Mouse (Mus musculus): ENCODE data around the gene Kcnc3.

The Kcnc3 gene

DNA sequence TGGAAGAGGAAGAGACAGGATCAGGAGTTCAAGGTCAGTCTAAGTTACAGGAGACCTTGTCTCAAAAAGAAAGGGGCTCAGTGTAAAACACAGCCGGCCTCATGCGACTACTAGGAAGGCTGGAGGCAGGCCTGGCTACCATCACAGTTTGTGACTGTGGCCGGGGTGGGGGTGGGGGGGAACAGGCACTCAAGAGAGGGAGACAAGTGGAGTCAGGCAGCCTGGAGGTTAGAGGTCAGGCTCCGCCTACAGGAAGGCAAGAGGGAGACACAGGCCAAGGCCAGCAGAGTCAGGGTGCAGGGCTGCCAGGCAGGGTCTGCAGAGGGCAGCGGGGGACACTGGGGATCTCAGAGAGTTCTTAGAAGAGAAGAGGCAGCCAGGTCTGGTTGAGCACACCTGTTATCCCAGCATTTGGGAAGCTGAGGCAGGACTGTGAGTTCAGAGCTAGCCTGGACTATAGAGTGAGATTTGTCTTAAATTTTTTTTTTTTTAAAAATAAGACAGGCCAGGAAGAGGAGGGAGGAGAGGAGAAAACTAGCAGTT lies 6.6 kb downstream of the Kcnc3 start:
- peak; percentile 67 for DNase-seq (ENCODE audit: low read depth, low spot score)

DNA sequence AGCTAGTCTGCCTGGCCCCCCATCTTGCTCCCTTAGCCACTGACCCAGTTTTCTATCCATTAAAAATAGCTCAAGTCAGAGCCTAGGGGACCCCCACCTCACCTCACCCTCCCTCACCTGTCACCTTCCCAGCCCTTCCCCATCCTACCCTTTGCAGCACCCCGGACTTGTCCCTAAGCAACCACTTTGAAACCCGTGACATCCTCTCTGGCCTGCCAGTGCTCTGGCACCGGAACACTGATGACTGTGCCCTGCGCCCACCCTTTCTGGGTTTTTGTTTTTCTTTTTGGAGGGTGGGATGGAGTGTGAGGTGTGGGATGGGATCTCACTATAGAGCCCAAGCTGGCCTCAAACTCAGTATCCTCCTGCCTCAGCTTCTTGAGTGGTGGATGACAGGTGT lies 7.2 kb downstream of the Kcnc3 start:
- DNase-seq (ENCODE audit: low read depth, low spot score), result no peak

DNA sequence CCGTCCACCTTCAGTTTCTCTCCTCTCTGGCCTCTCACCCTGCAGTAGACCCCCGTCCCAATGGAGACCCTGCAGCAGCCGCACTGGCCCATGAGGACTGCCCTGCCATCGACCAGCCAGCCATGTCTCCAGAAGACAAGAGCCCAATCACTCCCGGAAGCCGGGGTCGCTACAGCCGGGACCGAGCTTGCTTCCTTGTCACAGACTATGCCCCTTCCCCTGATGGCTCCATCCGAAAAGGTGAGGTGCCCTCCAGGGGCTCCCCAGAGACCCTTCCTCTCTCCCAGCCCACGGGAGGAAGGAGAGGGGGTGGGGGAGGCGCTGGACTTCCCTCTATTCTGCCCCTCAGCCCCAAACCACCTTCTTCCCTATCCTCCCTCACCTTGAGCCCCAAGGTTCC lies 7.9 kb downstream of the Kcnc3 start:
- no peak for DNase-seq (ENCODE audit: low read depth, low spot score)

- no peak for DNase-seq (ENCODE audit: low read depth, low spot score)
Observed at GRCm38 (mm10) chr7:44600691-44601262, 10.3 kb downstream of the Kcnc3 start.

DNA sequence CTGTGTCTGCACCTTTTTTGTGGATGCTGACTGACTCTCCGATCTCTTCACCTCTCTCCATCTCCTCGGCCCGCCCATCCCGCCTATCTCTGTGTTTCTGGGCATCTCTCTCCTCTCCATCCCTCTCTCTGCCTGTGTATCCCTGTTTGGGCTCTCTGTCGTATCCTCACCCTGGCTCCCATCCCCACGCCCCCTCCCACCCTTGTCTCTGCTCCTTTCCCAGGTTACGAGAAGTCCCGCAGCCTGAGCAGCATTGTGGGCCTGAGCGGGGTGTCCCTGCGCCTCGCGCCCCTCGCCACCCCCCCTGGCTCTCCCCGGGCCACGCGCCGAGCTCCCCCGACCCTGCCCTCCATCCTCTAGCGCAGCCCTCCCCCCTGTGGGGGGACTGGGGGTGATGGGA lies 11.2 kb downstream of the Kcnc3 start:
- no peak for DNase-seq (ENCODE audit: low read depth, low spot score)

DNA sequence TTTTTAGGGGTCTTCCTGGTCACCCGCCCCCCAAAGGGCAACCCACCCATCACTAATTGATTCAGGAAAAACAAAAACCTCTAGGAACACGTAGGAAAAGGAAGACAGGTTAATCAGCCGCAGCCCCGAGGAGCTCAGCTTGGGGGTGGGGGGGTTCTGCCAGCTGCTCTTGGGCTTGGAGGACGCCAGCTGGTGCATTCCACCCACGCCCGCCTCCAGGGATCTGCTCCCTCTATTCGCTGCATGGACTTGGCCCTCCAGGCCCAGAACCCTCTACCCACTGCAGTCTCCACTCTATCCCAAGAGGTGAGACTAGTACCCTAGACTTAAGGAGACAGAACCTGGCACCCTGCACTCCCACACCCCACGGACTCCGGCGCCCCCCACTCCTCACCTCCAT lies 12.0 kb downstream of the Kcnc3 start:
- no peak for DNase-seq (ENCODE audit: low read depth, low spot score)

GRCm38 (mm10) chr7:44603186-44603855 lies 12.9 kb downstream of the Kcnc3 start:
- peak; percentile 89 for DNase-seq (ENCODE audit: low read depth, low spot score)

DNA sequence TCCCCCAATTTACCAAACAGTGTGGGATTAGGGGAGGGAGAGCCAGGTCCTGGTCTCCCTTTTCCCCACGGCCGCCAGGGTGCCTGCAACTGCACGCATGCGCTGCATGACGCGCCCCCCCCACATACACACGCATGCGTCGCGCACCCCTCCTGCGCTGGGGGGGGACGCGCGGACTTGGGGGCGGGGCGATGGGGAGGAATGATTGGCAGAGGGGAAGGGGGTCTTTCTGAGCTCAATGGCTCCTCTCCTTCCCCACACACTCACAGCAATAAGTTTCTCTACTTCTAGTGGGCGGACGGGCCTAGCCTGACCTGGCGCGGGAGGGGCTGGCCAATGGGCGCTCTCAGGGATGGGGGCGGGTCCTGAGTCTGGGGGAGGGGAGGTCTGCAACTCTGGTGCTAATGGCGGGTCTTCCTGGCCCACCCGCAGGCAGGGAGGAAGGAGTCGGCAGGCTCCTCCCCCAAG lies 13.7 kb downstream of the Kcnc3 start:
- peak; percentile 96 for DNase-seq (ENCODE audit: low read depth, low spot score)

GRCm38 (mm10) chr7:44604619-44605018 lies 14.2 kb downstream of the Kcnc3 start:
- DNase-seq (ENCODE audit: low read depth, low spot score), result no peak

DNA sequence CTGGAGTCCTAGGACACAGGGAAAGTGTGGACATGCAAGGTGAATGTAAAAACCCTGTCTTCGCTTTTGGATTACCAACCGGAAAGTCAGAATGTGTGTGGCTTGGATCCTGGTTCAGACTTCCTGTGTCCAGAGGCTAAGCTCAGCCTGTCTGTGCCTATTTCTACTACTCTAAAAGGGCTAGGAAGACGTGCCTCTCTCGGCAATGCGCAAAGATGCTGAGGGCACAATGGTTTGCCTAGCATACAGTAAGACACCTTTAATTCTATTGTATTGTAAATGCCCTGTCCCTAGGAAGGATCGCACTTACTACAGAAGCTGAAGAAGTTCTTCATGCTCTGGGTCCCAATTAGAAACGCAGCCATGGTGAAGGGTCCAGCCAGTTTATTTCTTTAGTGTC lies 15.0 kb downstream of the Kcnc3 start:
- peak; percentile 69 for DNase-seq (ENCODE audit: low read depth, low spot score)

DNA sequence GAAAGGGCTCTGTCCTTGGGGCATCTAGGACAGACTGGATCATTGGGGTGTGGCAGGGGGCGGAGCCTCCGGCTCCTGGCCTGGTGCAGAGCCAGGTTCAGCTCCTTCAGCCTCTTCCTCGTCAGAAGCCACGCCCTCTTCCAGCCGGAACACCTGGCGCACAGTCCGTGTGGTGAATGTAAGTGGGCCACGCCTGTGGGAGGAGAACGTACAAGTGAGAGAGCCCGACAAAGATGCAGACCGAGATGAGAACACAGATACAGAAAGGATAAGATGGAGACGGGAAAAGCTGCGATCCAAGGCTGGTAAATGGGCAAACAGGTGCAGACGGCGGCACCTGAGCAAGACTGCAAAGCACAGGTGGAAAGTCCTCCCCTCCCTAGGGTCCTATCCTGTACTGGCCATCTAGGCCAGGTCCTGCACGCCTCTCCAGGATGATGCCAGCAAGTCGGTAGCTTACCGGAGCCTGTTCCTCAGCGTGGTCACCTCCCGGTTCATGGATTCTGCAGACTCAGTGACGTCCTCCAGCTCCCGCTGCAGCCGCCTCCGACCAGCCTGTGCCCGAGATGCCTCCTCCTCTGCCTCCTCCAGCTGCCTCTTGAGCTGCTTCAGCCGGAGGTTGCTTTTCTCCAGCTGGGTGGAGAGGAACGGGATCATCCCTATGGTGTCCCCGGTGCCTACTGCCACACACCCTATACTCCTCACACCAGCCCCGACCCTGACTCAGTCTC lies 15.9 kb downstream of the Kcnc3 start:
- peak; percentile 94 for DNase-seq (ENCODE audit: low read depth, low spot score)

DNA sequence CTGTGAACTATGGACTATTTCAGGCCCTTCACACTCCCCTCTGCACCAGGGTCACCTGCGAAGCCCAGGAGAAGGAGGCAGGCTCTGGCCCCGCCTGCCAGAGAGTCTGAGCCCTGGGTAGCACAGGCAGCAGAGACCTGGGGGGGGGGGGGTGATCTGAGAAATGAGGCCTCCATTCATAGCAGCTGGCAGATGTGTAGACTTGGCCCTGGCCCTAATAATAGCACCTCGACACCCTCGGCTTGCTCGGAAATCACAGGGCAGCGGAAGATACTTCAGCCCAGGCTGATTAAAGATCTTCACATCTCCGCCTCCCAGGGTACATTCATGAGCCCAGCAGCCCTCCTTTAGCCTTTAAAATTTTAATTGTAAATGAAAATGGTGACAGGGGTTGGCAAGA lies 21.7 kb downstream of the Kcnc3 start:
- DNase-seq (ENCODE audit: low read depth, low spot score), result no peak

GRCm38 (mm10) chr7:44614041-44614688 lies 23.7 kb downstream of the Kcnc3 start:
- peak; percentile 94 for DNase-seq (ENCODE audit: low read depth, low spot score)

GRCm38 (mm10) chr7:44615309-44615708 lies 24.8 kb downstream of the Kcnc3 start:
- DNase-seq (ENCODE audit: low read depth, low spot score), result no peak

- no peak for DNase-seq (ENCODE audit: low read depth, low spot score)
Observed at GRCm38 (mm10) chr7:44615987-44616386, 25.5 kb downstream of the Kcnc3 start.

- peak; percentile 60 for DNase-seq (ENCODE audit: low read depth, low spot score)
Observed at GRCm38 (mm10) chr7:44617059-44617458, 26.6 kb downstream of the Kcnc3 start.

GRCm38 (mm10) chr7:44623714-44624542 lies 33.5 kb downstream of the Kcnc3 start:
- peak; percentile 61 for DNase-seq (ENCODE audit: low read depth, low spot score)

DNA sequence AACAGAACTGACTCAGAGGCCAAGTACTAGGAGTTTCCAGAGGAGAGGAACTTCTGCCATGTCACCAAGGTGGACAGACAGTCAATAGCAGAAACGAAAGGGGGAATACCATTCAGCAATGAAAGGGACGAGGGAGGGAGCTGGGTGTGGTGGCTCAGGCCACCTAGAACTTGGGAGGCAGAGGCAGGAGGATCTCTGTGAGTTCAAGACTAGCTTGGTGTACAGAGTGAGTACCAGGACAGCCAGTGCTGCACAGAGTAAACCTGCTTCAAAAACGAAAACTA lies 34.0 kb downstream of the Kcnc3 start:
- no peak for DNase-seq (ENCODE audit: low read depth, low spot score)

GRCm38 (mm10) chr7:44624828-44625227 lies 34.4 kb downstream of the Kcnc3 start:
- DNase-seq (ENCODE audit: low read depth, low spot score), result peak; percentile 53

- no peak for DNase-seq (ENCODE audit: low read depth, low spot score)
Observed at GRCm38 (mm10) chr7:44625241-44626067, 35.0 kb downstream of the Kcnc3 start.

GRCm38 (mm10) chr7:44626068-44626385 lies 35.6 kb downstream of the Kcnc3 start:
- no peak for DNase-seq (ENCODE audit: low read depth, low spot score)
